Mouse (Mus musculus) E14TG2a.4 (cell line): ENCODE results near the gene Slc25a42.

ENCODE experiments used
- CTCF ChIP-seq: conservative IDR thresholded peaks from 2 replicates; pipeline ENCODE4 v1.5.1; 2014; ENCODE audit warnings: low read length
- NANOG ChIP-seq: IDR thresholded peaks from 2 replicates; pipeline ENCODE4 v1.6.1; 2014; ENCODE audit warnings: borderline replicate concordance, low read length, mixed read lengths
- POU5F1 ChIP-seq: IDR thresholded peaks from 2 replicates; pipeline ENCODE4 v1.6.1; 2014; ENCODE audit warnings: low read length, borderline replicate concordance

- TF ChIP-seq CTCF (no peak), POU5F1 (no peak), NANOG (no peak)
These were observed 11.9 kb downstream of the Slc25a42 start for GRCm38 (mm10) chr8:70200098-70200681.
